Mouse (Mus musculus) forelimb bud, embryonic 11.5 days (tissue): ENCODE measurements at regions not wholly inside any gene's neighbourhood (a gene's known extent, or its start where the extent isn't known, plus 50 kb on each side); places are given as distances from the start of the nearest gene placed in this dataset.
"Not testable (repeated sequence)": the region's sequence is repeated elsewhere in the genome, so short reads cannot be mapped to it uniquely, and the experiment has no call there.

Source experiments
- DNase-seq: peaks from one replicate; pipeline ENCODE4 v3.0.0-alpha.2; 2012; ENCODE audit warnings: low read depth, low spot score

DNA sequence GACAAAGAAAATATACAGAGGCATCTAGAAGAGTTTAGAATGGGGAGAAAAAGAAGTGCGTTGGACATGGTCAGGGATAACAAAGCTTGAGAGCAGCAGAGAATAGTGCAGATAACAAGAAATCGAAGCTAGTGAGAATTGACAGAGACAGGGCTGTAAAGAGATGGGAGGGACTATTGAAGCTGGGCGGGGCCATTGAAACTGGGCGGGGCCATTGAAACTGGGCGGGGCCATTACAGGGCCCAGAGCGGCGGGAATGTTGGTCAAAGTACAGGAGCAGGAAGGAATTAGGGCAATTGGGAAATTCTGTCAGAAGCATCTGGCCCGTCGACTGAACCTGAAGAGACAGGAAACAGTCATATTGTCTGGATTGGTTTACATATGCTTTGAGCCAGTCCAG lies 243.3 kb upstream of the Srek1ip1 start:
- no peak for DNase-seq

DNA sequence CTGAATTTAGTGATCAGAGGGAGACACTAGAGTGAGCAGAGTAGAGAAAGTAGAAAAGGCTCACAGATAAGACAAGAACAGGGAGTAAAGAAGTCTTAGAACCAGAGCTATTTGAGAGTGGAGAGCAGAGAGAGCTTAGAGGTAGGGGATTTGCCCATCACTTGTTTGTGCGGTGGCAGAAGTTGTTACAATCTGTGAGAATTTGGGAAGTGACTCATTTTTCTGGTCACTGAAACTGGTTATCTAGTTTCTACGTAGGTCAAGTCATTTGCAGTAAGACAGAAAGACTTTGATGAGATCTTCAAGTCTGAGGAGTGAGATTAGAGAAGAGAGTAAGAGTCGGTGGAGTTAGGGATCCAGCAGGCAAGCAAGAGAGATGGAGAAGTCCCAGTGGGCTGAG lies 239.0 kb upstream of the Srek1ip1 start:
- DNase-seq, result no peak

DNA sequence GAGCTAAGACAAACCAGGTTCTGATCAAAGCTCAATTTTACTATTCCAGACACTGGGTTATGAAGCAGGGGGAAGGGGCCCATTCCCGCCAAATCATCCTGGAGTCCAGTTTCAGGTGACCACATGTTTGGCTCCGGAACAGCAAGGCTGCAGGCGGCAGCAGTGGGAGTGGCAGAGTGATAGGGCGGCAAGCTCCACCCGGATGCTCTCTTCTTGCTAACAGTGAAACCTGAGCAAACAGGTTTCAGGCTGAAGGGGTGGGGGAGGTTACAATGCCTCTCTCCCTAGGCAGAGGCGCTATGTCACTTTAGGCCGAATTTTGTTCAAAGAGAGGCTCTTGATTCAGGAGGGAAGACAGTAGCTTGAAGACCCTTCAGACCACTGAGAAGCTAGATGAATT lies 235.7 kb upstream of the Srek1ip1 start:
- not testable (repeated sequence) for DNase-seq

DNA sequence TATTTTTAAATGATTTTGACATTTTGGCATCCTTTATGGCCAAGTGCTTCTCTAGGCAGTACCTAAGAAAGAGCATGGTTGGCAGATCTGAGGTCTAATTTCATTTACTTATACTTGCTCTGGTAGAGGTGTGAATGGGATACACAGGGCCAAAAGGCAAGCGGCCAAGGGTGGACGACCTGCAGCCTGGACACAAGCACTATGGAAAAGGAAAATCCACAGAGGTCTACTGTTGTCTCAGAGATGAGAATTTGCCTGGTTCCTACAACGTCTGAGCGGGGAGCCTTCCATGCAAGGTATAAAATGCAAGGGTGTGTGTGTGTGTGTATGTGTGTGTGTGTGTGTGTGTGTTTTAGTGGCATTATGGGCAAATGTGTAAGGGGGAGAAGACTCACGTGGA lies 232.4 kb upstream of the Srek1ip1 start:
- no peak for DNase-seq

DNA sequence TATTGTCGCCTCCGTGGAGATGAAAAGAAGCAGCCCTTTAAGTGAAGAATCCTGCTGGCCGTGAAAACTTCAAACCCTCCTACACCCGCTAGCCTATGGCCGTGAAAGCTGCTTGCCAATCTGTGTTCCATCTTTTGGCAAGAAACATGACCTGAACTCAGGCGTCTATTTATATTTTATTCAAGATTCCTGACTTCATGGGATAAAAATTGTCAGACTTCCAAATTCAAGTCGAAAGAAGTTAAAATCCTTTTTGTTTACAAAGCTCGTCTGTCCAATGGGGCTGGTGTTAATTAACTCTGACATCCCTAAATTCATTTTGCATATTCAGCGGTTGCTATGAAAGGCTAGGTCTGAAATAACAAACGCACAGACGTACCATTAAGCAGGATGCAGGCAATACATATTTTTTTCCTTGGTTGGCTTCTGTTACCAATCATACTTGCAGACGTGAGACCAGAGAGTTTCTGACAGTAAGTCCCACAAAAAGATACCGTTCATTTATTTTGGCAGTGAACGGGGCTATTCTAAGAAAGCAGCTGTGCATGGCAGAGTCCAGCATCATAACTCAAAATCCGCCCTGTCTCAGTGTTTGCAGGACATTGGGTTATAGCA lies 231.7 kb upstream of the Srek1ip1 start:
- DNase-seq, result no peak

DNA sequence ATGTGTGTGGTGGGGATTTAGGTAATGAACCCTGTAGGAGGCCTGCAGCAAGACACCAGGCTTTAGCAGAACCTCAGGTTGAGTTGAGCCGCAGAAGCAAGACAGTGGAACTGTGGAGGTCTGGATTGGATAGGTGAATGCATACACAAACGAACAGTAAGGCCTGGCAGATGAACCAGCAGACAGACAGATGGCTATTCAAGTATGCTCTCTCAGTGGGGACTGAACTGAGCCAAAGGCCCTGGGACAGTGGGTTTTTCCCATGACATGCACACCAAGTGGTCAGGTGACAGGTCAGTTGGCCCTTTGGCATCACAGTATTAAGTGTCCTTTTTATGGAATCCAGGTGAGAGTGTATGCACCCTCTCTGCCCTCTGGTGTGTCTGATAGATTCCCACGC lies 229.7 kb upstream of the Srek1ip1 start:
- DNase-seq, result no peak

DNA sequence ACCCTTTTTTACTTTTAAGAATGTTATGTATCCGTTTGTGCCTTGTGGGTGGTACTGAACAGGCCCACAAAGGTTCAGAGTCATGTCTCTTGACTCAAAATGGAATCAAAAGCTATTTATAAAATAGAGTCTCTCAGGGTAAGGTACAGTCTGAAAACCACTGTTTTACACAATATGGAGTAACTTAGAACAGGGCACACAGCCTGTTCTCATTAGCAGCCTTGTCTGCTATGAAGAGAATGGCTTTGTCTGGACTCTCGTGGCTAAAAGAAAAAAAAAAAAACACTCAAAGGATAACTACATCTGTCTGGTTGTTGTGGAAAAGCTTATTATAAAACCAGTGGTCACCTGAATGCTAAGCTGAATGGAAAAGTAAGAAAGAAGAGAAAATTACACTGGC lies 229.3 kb upstream of the Srek1ip1 start:
- peak; percentile 62 for DNase-seq

DNA sequence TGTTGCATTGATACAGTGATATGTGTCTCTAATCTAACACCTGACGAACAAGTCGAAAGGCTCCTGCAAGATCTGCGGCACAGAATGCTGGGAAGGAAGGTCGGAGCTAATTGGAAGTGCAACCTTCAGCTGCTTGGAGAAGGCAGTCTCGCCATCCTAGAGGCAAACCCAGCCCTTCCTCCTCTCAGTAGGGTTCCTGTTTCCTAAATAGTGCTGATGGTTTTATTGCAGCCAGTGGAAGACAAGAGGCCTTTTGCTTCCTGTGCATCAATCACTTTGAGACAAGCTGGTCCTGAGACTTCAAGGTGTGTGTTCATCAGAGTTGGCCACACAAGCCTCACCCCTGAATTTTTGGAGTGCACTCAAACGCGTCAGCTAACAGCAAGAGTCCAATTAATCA lies 228.4 kb upstream of the Srek1ip1 start:
- peak; percentile 46 for DNase-seq

DNA sequence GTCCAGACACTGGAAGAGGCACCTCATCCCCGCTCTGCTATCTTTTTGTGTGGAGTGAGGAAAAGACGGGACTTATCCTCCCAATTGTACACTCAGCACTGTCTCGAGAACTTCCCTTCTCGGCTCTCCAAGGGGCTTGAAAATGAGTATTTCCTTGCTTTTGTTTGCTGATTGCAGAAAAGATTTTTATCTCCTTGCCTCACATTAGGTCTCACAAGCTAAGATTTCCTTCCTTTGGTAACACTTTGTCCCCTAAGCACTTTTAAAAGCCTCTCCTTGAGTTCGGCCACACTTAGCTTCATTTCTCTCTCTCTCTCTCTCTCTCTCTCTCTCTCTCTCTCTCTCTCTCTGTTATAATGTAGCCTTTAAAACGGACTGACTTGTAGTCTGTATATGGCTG lies 222.5 kb upstream of the Srek1ip1 start:
- no peak for DNase-seq

DNA sequence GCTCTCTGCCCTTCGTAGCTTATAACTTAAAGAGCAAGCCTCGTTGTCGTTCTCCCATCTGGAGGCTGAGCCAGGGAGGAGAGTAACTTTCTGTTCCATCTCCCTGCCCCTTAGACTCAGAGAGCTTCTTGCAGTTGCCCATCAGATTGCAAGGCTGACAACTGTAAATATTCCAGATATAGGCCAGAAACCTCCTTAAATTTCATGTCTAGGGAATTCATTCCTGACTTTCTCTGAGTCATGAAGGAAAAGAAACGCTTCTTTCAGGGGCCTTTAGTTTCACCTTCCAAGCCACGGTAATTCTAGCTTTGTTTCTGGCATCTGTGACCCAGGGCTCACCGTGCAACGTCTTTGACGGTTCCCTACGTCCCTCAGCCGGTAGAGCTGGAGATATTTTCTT lies 220.0 kb upstream of the Srek1ip1 start:
- no peak for DNase-seq

DNA sequence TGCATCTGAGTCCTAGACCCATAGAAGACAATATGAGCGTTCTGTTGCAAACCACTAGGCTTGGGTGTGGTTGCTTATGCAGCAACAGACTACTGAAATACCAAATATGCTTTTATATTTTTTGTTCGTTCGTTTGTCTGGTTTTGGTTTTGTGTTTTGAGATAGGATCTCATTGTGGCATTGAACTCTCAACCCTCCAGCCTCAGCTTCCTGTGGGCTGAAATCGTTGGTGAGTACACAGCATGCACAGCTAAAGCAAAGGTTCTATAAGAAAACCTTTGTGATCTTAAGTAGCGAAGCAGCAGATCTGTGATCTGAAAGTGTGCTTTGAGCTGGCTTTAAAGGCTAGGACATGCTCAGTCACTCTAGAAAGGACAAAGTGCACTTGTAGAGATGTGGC lies 217.9 kb upstream of the Srek1ip1 start:
- DNase-seq, result no peak

DNA sequence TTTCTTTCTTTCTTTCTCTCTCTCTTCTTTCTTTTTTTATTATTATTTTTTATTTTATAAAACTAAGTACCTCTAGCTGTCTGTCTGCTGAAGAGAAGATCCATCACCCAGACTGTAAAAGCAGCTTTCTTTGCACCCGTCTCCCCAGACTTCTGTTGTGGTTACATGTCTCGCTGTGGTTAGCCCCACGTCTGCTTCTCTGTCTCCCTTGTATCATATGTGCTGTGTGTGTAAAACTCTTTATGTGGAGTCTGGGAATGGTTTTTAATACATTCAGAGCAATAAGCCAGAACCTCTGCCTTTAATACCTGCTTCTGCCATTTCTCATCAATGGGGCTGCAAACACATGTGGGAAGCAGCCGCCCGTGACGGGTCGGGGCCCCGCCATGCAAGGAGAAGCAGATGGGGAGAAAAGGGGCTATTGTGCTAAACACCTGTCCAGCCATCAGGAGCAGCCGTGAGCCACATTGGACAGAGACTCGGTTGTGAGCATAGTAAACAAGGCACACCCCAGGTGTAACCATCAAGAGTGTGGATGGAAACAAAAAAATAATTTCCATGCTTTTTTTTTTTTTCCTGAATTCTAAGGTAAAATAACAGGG lies 216.0 kb upstream of the Srek1ip1 start:
- DNase-seq, result peak; percentile 78

DNA sequence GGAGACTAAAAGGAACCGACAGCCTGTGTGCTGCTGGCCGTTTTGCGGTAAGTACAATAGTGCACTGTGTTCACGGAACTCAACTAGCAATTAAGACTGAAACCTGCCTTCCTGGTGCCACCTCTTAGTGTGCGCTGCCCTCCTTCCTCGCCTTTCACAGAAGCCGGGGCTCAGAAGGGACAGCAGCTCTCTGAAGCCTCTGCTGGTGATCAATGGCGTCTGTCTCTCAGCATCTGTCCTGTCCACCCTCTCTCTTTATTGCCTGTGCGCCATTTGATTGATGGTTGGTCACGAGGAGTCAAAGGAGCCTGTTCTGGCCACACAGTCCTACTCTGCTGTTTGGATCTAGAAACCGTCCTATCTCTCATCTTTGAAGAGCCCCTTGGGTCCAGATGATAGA lies 214.4 kb upstream of the Srek1ip1 start:
- DNase-seq, result peak; percentile 38

DNA sequence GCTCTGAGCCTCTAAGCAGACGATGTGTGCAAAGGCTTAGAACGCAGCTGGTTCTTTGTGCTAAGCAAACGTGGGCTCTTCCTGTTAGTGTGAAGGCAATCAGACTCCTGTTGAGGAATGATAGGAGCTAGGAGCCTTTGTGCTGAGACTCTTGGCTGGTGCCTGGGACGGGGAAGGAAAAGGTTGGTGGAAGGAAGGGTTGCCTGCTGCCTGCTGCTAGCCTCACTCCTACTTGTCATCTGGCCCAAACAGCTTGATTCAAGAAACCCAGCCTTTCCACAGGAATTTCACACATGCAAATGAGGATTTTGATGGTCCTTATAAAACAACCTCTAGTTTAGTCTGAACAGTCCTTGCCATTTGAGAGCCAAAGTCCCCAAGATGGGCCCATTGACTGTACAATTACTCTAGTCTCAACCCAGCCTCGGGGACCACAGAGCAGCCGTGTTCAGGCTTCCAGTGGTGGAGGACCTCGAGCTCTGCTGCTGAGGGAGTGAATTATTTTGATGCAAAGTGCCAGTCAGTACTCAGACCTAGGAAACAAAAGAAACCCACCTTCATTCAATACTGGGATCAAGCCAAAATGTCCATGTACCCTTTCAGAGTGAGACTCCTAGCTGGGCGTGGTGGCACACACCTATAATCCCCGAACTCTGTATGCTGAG lies 211.5 kb upstream of the Srek1ip1 start:
- DNase-seq, result no peak
